Mouse (Mus musculus): ENCODE data around the gene Stum. TPM values are rescaled to one million over a fixed set of nuclear protein-coding genes. Genes with fewer than 3 reads are reported as not detected.
A peak's percentile ranks its signal among the peaks of the same experiment; 100 is the strongest.

Gene Stum
- polyA plus RNA-seq, 1 experiment from 2014 or later, result 0.45 TPM

DNA sequence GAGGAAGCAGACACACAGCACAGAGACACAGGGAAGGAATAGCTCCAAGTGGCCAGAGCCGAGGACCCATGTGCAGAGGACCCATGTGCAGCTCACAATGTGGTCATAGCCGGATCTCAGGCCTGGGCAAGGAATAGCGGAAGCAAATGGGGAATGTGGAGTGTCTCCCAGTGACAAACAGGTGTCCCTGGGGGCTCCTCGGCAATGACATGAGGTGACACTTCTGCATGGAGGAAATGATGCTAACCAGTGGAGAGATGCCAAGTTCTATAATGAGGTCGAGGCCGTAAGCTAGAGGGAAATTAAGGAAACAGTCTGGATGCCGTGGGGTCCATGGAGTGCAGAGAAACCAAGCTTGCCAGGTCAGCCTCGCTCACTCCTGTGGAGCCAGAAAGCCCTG is 54.4 kb downstream of the Stum start:
- H3K4me3 ChIP-seq (ENCODE audit: control insufficient read depth in 1 of 2, insufficient read depth in 1 of 2, low read depth in 1 of 2, low read length in 2 of 2), result no peak overlapping the region
- H3K4me1 ChIP-seq (ENCODE audit: control insufficient read depth in 2 of 2, insufficient read depth in 2 of 2, low read length in 2 of 2), result peaks cover 9 to 17% of the 10 kb centered on the region in 2 experiments; a peak in 3 of 4 replicates
- no peaks in the 10 kb centered on the region for H3K9me3 ChIP-seq (ENCODE audit: control insufficient read depth, low read length)
- H3K9ac ChIP-seq (ENCODE audit: low read length), result no peak overlapping the region
- H3K27ac ChIP-seq (replicated peaks in 1 of 2; ENCODE audit: control insufficient read depth in 1 of 2, insufficient read depth in 1 of 2, low read depth in 2 of 2, low read length in 2 of 2), result no peak overlapping the region
- no peak for ATAC-seq (ENCODE audit: insufficient number of reproducible peaks, insufficient read depth, low FRiP score, low read depth)
- WGBS, result 60% methylated on average over 8 of the region's 8 CpGs
- H3K4me2 ChIP-seq (ENCODE audit: low read length), result no peak overlapping the region
- H3K27me3 ChIP-seq (ENCODE audit: control insufficient read depth, insufficient read depth, low read length), result peaks cover 24% of the 10 kb centered on the region
- no peaks in the 10 kb centered on the region for H3K36me3 ChIP-seq (ENCODE audit: control insufficient read depth, insufficient read depth, low read length)

DNA sequence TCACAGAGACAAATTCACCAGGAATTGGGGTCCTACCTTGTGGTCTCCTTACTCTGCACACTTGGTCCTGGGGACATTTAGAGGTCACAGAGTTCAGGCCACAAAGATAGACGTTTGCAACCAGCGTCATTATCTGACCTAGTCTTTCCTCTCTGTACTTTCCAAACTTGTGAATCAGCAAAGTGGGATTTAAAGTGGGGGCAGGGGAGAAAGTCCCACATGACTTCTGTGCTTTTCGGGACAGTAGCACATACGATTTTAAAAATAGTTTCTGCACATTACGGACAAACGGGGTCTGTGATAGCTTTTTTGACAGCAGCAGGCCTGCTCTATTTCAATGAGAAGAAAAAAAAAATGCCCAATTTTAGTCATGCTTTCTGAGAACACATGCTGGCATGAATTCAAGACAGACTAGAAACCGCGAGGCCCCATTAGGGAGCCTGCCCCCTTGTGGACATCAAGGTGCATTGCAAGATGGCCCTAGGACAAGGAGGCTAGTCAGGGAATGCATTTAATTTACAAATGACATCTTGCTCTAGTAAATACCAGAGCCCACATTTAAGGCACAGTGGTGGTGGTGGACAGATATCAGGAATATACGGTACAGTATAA is 55.1 kb downstream of the Stum start:
- peak overlapping the region; percentile 50; the same call in 1 of the 2 replicates for H3K9ac ChIP-seq (ENCODE audit: low read length)
- WGBS, result 12% methylated on average over 9 of the region's 9 CpGs
- no peaks in the 10 kb centered on the region for H3K36me3 ChIP-seq (ENCODE audit: control insufficient read depth, insufficient read depth, low read length)
- ATAC-seq (ENCODE audit: insufficient number of reproducible peaks, insufficient read depth, low FRiP score, low read depth), result no peak
- peaks cover 20% of the 10 kb centered on the region for H3K27me3 ChIP-seq (ENCODE audit: control insufficient read depth, insufficient read depth, low read length)
- H3K27ac ChIP-seq (replicated peaks in 1 of 2; ENCODE audit: control insufficient read depth in 1 of 2, insufficient read depth in 1 of 2, low read depth in 2 of 2, low read length in 2 of 2), result peak overlapping the region; percentile 6 to 53; a peak in 3 of 4 replicates
- H3K4me1 ChIP-seq (ENCODE audit: control insufficient read depth in 2 of 2, insufficient read depth in 2 of 2, low read length in 2 of 2), result peaks cover 11 to 21% of the 10 kb centered on the region in 2 experiments
- peak overlapping the region; percentile 26 for H3K4me2 ChIP-seq (ENCODE audit: low read length)
- H3K9me3 ChIP-seq (ENCODE audit: control insufficient read depth, low read length), result no peaks in the 10 kb centered on the region
- H3K4me3 ChIP-seq (ENCODE audit: control insufficient read depth in 1 of 2, insufficient read depth in 1 of 2, low read depth in 1 of 2, low read length in 2 of 2), result no peak overlapping the region

DNA sequence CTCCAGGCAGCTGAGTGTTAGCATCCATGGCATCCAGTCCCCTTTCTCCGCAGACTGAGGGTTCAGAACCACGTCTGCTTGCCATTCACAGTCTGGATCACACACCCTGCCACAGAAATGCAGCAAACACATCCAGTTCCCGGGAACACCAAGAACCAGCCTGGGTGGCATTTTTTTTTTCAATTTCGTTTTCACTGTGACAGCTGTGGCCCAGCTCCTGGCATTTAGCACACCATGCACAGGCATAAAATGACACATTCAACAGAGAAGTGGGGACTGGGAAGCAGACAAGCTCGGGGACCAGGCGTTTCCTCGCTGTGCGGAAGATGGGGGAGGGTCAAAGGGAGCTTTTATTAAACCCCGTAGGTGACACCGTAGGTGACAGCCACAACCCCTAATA is 55.6 kb downstream of the Stum start:
- Histone ChIP-seq H3K27me3 (ENCODE audit: control insufficient read depth, insufficient read depth, low read length) (peaks cover 16% of the 10 kb centered on the region; the same call in 1 of the 2 replicates), H3K36me3 (ENCODE audit: control insufficient read depth, insufficient read depth, low read length) (no peaks in the 10 kb centered on the region), H3K9ac (ENCODE audit: low read length) (peak overlapping the region; percentile 50), H3K4me1 (ENCODE audit: control insufficient read depth in 2 of 2, insufficient read depth in 2 of 2, low read length in 2 of 2) (peaks cover 15 to 26% of the 10 kb centered on the region in 2 experiments), H3K4me3 (ENCODE audit: control insufficient read depth in 1 of 2, insufficient read depth in 1 of 2, low read depth in 1 of 2, low read length in 2 of 2) (no peak overlapping the region), H3K27ac (replicated peaks in 1 of 2; ENCODE audit: control insufficient read depth in 1 of 2, insufficient read depth in 1 of 2, low read depth in 2 of 2, low read length in 2 of 2) (peak overlapping the region; percentile 6 to 53; a peak in 3 of 4 replicates), H3K9me3 (ENCODE audit: control insufficient read depth, low read length) (no peaks in the 10 kb centered on the region), H3K4me2 (ENCODE audit: low read length) (peak overlapping the region; percentile 26)
- WGBS, result 58% methylated on average over 10 of the region's 10 CpGs
- ATAC-seq (ENCODE audit: insufficient number of reproducible peaks, insufficient read depth, low FRiP score, low read depth), result no peak

- Histone ChIP-seq H3K4me3 (ENCODE audit: control insufficient read depth in 1 of 2, insufficient read depth in 1 of 2, low read depth in 1 of 2, low read length in 2 of 2) (no peak overlapping the region), H3K27me3 (ENCODE audit: control insufficient read depth, insufficient read depth, low read length) (peaks cover 4% of the 10 kb centered on the region; the same call in 1 of the 2 replicates), H3K27ac (replicated peaks in 1 of 2; ENCODE audit: control insufficient read depth in 1 of 2, insufficient read depth in 1 of 2, low read depth in 2 of 2, low read length in 2 of 2) (no peak overlapping the region), H3K4me2 (ENCODE audit: low read length) (no peak overlapping the region), H3K4me1 (ENCODE audit: control insufficient read depth in 2 of 2, insufficient read depth in 2 of 2, low read length in 2 of 2) (peaks cover 28 to 39% of the 10 kb centered on the region in 2 experiments), H3K9me3 (ENCODE audit: control insufficient read depth, low read length) (no peaks in the 10 kb centered on the region), H3K9ac (ENCODE audit: low read length) (no peak overlapping the region), H3K36me3 (ENCODE audit: control insufficient read depth, insufficient read depth, low read length) (no peaks in the 10 kb centered on the region)
- ATAC-seq (ENCODE audit: insufficient number of reproducible peaks, insufficient read depth, low FRiP score, low read depth), result no peak
- WGBS, result 81% methylated on average over 6 of the region's 6 CpGs
Observed at GRCm38 (mm10) chr1:180426405-180426804, 56.9 kb downstream of the Stum start.

DNA sequence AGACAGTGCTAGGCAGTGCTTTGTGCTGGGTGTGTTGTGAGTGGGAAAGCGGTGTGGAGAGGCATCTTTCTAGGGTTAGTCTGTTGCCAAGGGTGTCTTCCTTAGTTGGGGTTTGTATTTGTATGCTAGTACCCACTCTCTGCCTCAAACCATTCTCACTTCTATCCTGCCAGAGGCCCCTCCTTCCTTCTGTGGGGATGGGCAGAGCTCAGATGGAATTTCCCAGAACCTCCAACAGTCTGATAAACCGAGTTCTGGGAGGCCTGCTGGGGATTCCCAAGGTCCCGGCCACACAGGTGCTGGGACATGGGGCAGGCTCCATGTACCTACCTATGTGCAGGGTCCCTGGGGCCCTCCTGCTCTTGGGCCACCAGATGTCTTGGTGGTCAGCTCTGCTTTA is 59.4 kb downstream of the Stum start:
- H3K4me1 ChIP-seq (ENCODE audit: control insufficient read depth in 2 of 2, insufficient read depth in 2 of 2, low read length in 2 of 2), result peaks cover 30 to 48% of the 10 kb centered on the region in 2 experiments
- peaks cover 14% of the 10 kb centered on the region for H3K36me3 ChIP-seq (ENCODE audit: control insufficient read depth, insufficient read depth, low read length)
- H3K4me2 ChIP-seq (ENCODE audit: low read length), result no peak overlapping the region
- 55% methylated on average over 3 of the region's 3 CpGs for WGBS
- no peak overlapping the region for H3K9ac ChIP-seq (ENCODE audit: low read length)
- H3K4me3 ChIP-seq (ENCODE audit: control insufficient read depth in 1 of 2, insufficient read depth in 1 of 2, low read depth in 1 of 2, low read length in 2 of 2), result no peak overlapping the region
- no peaks in the 10 kb centered on the region for H3K27me3 ChIP-seq (ENCODE audit: control insufficient read depth, insufficient read depth, low read length)
- H3K27ac ChIP-seq (replicated peaks in 1 of 2; ENCODE audit: control insufficient read depth in 1 of 2, insufficient read depth in 1 of 2, low read depth in 2 of 2, low read length in 2 of 2), result no peak overlapping the region
- no peak for ATAC-seq (ENCODE audit: insufficient number of reproducible peaks, insufficient read depth, low FRiP score, low read depth)
- H3K9me3 ChIP-seq (ENCODE audit: control insufficient read depth, low read length), result no peaks in the 10 kb centered on the region

DNA sequence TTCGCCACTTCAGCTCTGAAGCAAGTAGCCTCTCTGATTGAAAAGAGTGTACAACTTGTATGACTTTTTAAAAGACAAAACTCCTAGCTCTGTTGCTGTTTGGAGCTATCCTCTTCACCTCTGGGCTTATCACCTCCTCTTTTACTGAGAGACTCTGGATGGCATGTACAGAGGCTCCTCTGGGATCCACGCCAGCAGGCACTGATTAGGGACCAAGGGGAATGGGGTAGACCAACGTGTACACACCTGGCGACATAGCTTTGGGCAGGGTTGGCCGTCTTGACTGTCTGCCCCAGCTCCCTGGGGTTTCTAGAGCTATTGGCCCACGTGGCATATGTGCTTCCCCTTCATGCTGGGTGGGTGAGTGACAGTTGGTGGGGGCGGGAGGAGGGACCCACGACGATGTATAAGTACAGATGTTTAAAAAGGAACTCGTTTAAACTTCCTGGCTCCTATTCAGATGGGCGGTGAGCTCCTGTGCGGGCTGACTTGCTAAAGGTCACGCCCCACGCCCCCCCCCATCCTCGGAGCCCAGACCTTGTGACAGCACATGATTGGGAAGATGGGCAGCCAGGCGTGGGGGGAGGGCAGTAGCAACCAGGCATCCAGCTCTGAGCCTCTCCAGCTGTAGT is 60.2 kb downstream of the Stum start:
- peaks cover 22% of the 10 kb centered on the region for H3K36me3 ChIP-seq (ENCODE audit: control insufficient read depth, insufficient read depth, low read length)
- no peak overlapping the region for H3K4me2 ChIP-seq (ENCODE audit: low read length)
- H3K27ac ChIP-seq (replicated peaks in 1 of 2; ENCODE audit: control insufficient read depth in 1 of 2, insufficient read depth in 1 of 2, low read depth in 2 of 2, low read length in 2 of 2), result peak overlapping the region; percentile 62 to 71
- H3K4me3 ChIP-seq (ENCODE audit: control insufficient read depth in 1 of 2, insufficient read depth in 1 of 2, low read depth in 1 of 2, low read length in 2 of 2), result no peak overlapping the region
- peaks cover 30 to 47% of the 10 kb centered on the region in 2 experiments for H3K4me1 ChIP-seq (ENCODE audit: control insufficient read depth in 2 of 2, insufficient read depth in 2 of 2, low read length in 2 of 2)
- H3K27me3 ChIP-seq (ENCODE audit: control insufficient read depth, insufficient read depth, low read length), result no peaks in the 10 kb centered on the region
- WGBS, result 48% methylated on average over 16 of the region's 16 CpGs
- no peak overlapping the region for H3K9ac ChIP-seq (ENCODE audit: low read length)
- no peaks in the 10 kb centered on the region for H3K9me3 ChIP-seq (ENCODE audit: control insufficient read depth, low read length)
- ATAC-seq (ENCODE audit: insufficient number of reproducible peaks, insufficient read depth, low FRiP score, low read depth), result no peak

DNA sequence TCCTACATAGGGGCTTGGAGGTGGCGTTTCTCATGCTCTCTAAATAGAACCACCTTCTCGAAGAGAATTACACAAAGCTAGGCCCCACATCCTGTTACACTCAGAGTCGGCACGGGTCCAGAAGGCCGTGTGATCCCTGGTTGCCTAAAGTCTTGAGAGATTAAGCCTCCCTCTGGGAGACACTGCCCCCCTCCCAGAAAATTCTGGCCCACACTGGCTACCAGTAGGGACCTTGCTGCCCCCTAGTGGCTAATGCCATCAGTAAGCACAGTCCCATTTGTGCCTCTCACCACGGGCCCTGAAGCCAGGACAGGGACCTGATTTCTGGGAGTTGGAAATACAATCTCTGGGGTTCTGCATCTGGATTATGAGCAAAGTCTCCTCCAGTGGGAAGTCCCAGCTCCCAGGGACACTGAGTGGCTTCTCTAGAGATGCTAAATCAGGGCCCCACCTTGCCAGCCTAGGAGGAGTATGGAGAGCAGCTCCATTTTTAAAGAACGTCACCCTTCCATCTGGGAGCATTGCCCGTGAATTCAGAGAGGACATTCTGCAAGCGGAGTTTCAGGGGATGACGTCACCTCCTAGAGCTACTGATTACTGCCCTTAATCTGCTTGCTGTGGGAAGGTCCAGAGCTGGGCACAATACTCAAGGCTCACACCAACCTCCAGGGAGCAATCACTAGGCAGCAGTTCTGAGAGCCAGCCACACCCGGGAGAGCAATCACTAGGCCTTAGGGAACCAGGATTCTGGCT is 61.1 kb downstream of the Stum start:
- Histone ChIP-seq H3K36me3 (ENCODE audit: control insufficient read depth, insufficient read depth, low read length) (peaks cover 24% of the 10 kb centered on the region), H3K27ac (replicated peaks in 1 of 2; ENCODE audit: control insufficient read depth in 1 of 2, insufficient read depth in 1 of 2, low read depth in 2 of 2, low read length in 2 of 2) (peak overlapping the region; percentile 62 to 71), H3K9me3 (ENCODE audit: control insufficient read depth, low read length) (no peaks in the 10 kb centered on the region), H3K4me2 (ENCODE audit: low read length) (no peak overlapping the region), H3K27me3 (ENCODE audit: control insufficient read depth, insufficient read depth, low read length) (no peaks in the 10 kb centered on the region), H3K9ac (ENCODE audit: low read length) (no peak overlapping the region), H3K4me3 (ENCODE audit: control insufficient read depth in 1 of 2, insufficient read depth in 1 of 2, low read depth in 1 of 2, low read length in 2 of 2) (no peak overlapping the region), H3K4me1 (ENCODE audit: control insufficient read depth in 2 of 2, insufficient read depth in 2 of 2, low read length in 2 of 2) (peaks cover 23 to 40% of the 10 kb centered on the region in 2 experiments)
- ATAC-seq (ENCODE audit: insufficient number of reproducible peaks, insufficient read depth, low FRiP score, low read depth), result peak; percentile 33; the same call in 1 of the 2 replicates
- 7% methylated on average over 11 of the region's 11 CpGs for WGBS

All from heart, embryonic 14.5 days (tissue).